Mouse (Mus musculus) granulocyte monocyte progenitor cell, adult 5-6 weeks (primary cell): ENCODE data around the gene Cyp2c70. TPM values are rescaled to one million over a fixed set of nuclear protein-coding genes. Genes with fewer than 3 reads are reported as not detected.

Source experiments
- total RNA-seq, 2 experiments: library from RNA; stranded (forward) in 1 of 2; stranded (reverse) in 1 of 2; fragments of 200-712, 200-1000 nt in 1 of 2; fragments of >200 nt in 1 of 2; fragmentation: Nextera tagmentation in 1 of 2; gene quantifications; 2 replicates each; pipeline ENCODE4 v1.2.3; 2014 to 2017

The Cyp2c70 gene
- total RNA-seq, 2 experiments from 2014 or later = not detected

Other genes with a start within 250 kb of the Cyp2c70 start
- gene Cyp2c37, start 194.9 kb downstream of the Cyp2c70 start, total RNA-seq (2014; fragmentation: Nextera tagmentation) = not detected in 2 replicates
- not detected in 2 replicates for gene Cyp2c37, start 194.9 kb downstream of the Cyp2c70 start, total RNA-seq (2017)
- not detected in 2 replicates for gene Cyp2c54, start 113.5 kb downstream of the Cyp2c70 start, total RNA-seq (2014; fragmentation: Nextera tagmentation)
- gene Cyp2c54, start 113.5 kb downstream of the Cyp2c70 start, total RNA-seq (2017) = not detected in 2 replicates
- not detected in 2 replicates for gene Cyp2c50, start 97.6 kb downstream of the Cyp2c70 start, total RNA-seq (2014; fragmentation: Nextera tagmentation)
- not detected in 2 replicates for gene Cyp2c50, start 97.6 kb downstream of the Cyp2c70 start, total RNA-seq (2017)
- 22.7 and 52.6 TPM in 2 replicates for gene Pdlim1, start 84.5 kb upstream of the Cyp2c70 start, total RNA-seq (2014; fragmentation: Nextera tagmentation)
- gene Pdlim1, start 84.5 kb upstream of the Cyp2c70 start, total RNA-seq (2017) = 18.3 and 41.9 TPM in 2 replicates